Mouse (Mus musculus): Measurements from ENCODE around the gene Oas1d.

DNA sequence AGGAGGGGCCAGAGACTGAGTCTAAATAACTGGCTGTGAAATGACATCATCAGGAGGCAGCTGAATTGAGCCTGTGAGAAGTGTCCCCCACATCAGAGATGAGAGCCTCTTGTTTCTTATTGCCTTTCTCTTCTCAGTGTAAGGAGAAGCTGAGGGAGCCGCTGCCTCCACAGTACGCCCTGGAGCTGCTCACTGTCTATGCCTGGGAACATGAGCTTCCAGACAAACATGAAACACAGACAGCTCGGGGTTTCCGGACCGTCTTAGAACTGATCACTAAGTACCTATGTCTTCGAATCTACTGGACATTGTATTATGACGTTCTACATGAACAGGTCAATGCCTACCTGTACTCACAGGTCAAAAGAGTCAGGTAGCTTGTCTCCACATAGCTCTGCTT lies 43.6 kb upstream of the Oas1d start:
- TF ChIP-seq ZC3H11A (IDR thresholded peaks at IDR 0.05; ENCODE audit: borderline replicate concordance, low read depth, low read length) (no peak), CHD2 (IDR thresholded peaks at IDR 0.05; ENCODE audit: low read depth, low read length) (no peak), ZNF384 (IDR thresholded peaks at IDR 0.05; ENCODE audit: low read depth, low read length) (no peak)
